Mouse (Mus musculus) liver, embryonic 11.5 days (tissue): ENCODE data around the gene Mettl8. TPM values are rescaled to one million over a fixed set of nuclear protein-coding genes. Genes with fewer than 3 reads are reported as not detected.

Experiments used
- ATAC-seq: fragments of 200-750 bp; cut with Nextera tagmentation; replicated peaks from 2 replicates; pipeline ENCODE4 v1.8.0; 2017; ENCODE audit warnings: moderate number of reproducible peaks, mild to moderate bottlenecking, moderate TSS enrichment, moderate library complexity; ENCODE audit not compliant: low FRiP score
- DNase-seq: peaks from one replicate; pipeline ENCODE4 v3.0.0-alpha.2; 2017; ENCODE audit warnings: low spot score
- H3K27ac ChIP-seq: fragments of 300-500 bp; sonication (generic); 2 replicates; pipeline ENCODE4 v1.5.1; 2014; ENCODE audit warnings: mild to moderate bottlenecking, low read depth, low read length, control low read depth
- H3K27me3 ChIP-seq: fragments of 300-500 bp; sonication (generic); replicated peaks from 2 replicates; pipeline ENCODE4 v1.6.1; 2014; ENCODE audit warnings: low read length, mixed read lengths; ENCODE audit not compliant: control insufficient read depth, insufficient read depth
- H3K36me3 ChIP-seq: fragments of 300-500 bp; sonication (generic); 2 replicates; pipeline ENCODE4 v1.6.1; 2014; ENCODE audit warnings: mild to moderate bottlenecking, low read length, moderate library complexity, mixed read lengths; ENCODE audit not compliant: control insufficient read depth, insufficient read depth
- H3K4me1 ChIP-seq: fragments of 300-500 bp; sonication (generic); replicated peaks from 2 replicates; pipeline ENCODE4 v1.6.1; 2014; ENCODE audit warnings: low read length, mixed read lengths; ENCODE audit not compliant: control insufficient read depth, insufficient read depth
- H3K4me2 ChIP-seq: fragments of 300-500 bp; sonication (generic); 2 replicates; pipeline ENCODE4 v1.6.1; 2014; ENCODE audit warnings: mild to moderate bottlenecking, control low read depth, moderate library complexity
- H3K4me3 ChIP-seq: fragments of 300-500 bp; sonication (generic); 2 replicates; pipeline ENCODE4 v1.5.1; 2014; ENCODE audit warnings: low read depth, low read length, control low read depth
- H3K9ac ChIP-seq: fragments of 300-500 bp; sonication (generic); 2 replicates; pipeline ENCODE4 v1.6.1; 2014; ENCODE audit warnings: low read depth, low read length, control low read depth
- H3K9me3 ChIP-seq: fragments of 300-500 bp; sonication (generic); 2 replicates; pipeline ENCODE4 v1.6.1; 2016; ENCODE audit warnings: low read length, inconsistent platforms, mixed read lengths; ENCODE audit not compliant: control insufficient read depth
- WGBS: fragments of 180-500 bp; shearing (Covaris S2); extraction: QIAGEN DNeasy Blood & Tissue Kit; methylation state at CpG from one replicate; pipeline ENCODE4 v1.1.7; 2014; 5-methylcytosine and 5-hydroxymethylcytosine counted together
- polyA plus RNA-seq: library from polyadenylated mRNA; unstranded; fragments of >200 nt; fragmentation: Nextera tagmentation; extraction: Ambion mirVana; gene quantifications from 2 replicates; pipeline ENCODE4 v1.2.1, GENCODE M21; 2014

The Mettl8 gene
- 21.9 and 24.1 TPM in 2 replicates for polyA plus RNA-seq

DNA sequence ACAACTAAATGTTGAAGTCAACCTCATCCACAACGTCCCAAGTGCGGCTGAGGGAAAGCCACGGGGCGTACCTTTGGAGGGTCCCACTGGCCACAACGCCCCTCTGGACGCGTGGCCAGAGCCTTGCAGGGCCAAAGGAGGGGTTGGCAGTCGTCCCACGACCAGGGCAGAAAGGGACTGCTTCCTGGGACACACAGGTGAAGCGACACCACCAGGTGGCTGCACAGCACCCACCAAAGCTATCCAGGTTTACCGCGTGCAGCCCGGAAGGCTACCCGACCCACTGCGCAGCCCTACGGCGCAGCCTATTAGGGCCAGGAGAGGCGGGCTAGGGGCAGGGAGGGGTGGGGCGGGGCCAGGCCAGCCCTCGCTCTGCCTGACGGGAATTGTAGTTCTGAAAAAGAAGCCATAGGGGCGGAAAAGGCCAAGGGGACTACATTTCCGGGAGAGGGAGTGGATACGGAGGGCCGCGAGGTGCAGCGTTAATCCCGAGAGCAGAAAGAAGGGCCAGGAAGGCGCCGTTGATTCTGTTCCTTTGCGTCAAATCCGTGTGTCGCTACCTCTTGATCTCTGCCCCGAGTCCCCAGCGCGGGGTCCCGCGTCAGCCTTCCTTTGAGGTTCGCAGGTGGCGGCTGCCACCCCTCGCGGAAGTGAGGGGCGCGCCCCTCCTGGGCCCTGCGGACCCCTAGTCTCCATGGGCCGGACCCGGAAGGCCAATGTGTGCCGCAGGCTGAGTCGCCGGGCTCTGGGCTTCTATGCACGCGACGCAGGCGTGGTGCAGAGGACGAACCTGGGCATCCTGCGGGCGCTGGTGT, at the start of gene Mettl8, which contains the start of gene Dcaf17:
Mettl8 (minus strand) TSS at position 284 of the 815 bp plus-strand sequence.
Dcaf17 (plus strand) TSS at position 29 of the 815 bp plus-strand sequence.
- H3K36me3 ChIP-seq = peaks cover 2% of the 10 kb centered on the region; the same call in 1 of the 2 replicates
- ATAC-seq (peak; percentile 97), DNase-seq (peak; percentile 90)
- H3K9ac ChIP-seq = peak within 1 kb of the TSS; percentile 95
- no peaks in the 10 kb centered on the region for H3K9me3 ChIP-seq
- H3K4me1 ChIP-seq = peaks cover 5% of the 10 kb centered on the region; the same call in 1 of the 2 replicates
- WGBS = under 1% methylated on average over 56 of the region's 57 CpGs
- peak within 1 kb of the TSS; percentile 93 for H3K27ac ChIP-seq
- peak within 1 kb of the TSS; percentile 91 for H3K4me3 ChIP-seq
- no peaks in the 10 kb centered on the region for H3K27me3 ChIP-seq
- H3K4me2 ChIP-seq = peak within 1 kb of the TSS; percentile 86

DNA sequence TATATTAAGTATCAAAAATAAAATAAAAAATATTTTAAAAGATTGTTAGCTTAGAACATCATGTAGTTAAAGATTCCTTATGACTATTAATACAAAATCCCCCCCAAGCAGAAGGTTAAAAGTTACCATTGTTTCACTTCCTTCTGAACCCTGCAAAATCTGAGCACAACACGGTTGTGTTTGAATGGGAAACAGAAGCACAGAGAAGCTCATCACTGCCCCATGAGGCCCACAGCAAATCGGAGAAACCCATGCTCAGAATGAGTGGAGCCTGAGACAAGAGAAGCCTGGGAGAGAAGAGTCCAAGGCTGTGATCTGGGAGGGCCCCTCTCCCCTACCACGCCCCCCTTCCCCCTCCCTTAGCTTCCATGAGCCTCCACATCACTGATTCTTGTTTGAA, 49.3 kb upstream of the Mettl8 start:
- H3K27me3 ChIP-seq = no peaks in the 10 kb centered on the region
- no peaks in the 10 kb centered on the region for H3K4me1 ChIP-seq
- no peaks in the 10 kb centered on the region for H3K9me3 ChIP-seq
- ATAC-seq (no peak), DNase-seq (no peak)
- 59% methylated on average over 3 of the region's 3 CpGs for WGBS
- H3K36me3 ChIP-seq = no peaks in the 10 kb centered on the region
- no peak overlapping the region for H3K4me2 ChIP-seq
- H3K4me3 ChIP-seq = no peak overlapping the region
- no peak overlapping the region for H3K9ac ChIP-seq
- H3K27ac ChIP-seq = no peak overlapping the region

DNA sequence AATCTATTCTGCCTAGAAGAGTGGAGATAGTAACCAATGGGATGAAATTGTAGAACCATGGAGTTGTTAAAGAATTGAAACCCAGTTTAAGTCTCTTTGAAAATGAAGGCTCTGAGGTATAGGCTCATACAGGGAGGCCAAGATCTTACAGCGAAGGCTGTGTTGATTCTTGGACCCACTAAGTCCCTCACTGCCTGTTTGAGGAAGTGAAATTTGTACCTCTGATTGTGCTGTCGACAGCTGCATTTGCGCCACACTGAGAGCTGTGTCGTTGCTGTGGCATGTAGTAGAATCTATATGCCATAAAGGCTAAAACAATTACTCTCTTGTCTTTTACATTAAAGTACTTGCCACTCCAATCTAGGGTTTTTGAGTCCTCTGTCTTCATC, 47.9 kb upstream of the Mettl8 start:
- H3K27ac ChIP-seq = no peak overlapping the region
- no peak for ATAC-seq
- no peak overlapping the region for H3K4me2 ChIP-seq
- no peak for DNase-seq
- H3K9me3 ChIP-seq = no peaks in the 10 kb centered on the region
- no peaks in the 10 kb centered on the region for H3K27me3 ChIP-seq
- H3K4me3 ChIP-seq = no peak overlapping the region
- WGBS = 63% methylated on average over 4 of the region's 4 CpGs
- H3K4me1 ChIP-seq = no peaks in the 10 kb centered on the region
- no peaks in the 10 kb centered on the region for H3K36me3 ChIP-seq
- no peak overlapping the region for H3K9ac ChIP-seq

DNA sequence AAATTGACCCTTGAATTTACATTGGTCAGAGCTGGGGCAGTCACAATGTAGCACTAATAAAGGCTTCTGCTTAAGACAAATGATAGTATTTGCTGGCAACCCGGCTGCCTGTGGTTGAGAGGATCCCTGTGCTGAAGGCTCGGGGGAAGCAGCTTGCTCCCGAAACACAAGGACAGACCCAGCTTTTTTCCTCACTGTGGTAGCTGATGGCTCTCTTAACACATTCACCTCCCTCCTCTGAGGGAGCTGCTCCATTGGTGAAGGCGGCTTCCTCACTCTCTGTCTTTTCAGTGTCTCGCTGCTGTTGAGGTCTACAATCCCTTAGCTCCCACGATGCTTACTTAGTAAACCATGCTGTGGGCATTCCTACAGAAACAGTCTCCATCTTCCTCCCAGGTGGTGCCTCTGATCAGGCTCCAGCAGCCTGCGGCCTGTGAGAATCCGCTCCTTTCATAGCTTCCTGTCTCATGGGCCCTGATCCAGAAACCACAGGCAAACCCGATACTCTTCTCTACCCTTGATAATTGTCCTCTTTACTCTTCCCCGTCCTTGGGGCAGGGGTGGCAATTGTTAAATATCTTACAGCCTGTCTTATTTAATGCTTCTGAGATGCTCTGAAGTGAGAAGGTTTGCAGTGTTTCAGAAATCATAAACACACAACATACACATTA, 47.4 kb upstream of the Mettl8 start:
- Histone ChIP-seq H3K4me1 (no peaks in the 10 kb centered on the region), H3K9ac (no peak overlapping the region), H3K27me3 (no peaks in the 10 kb centered on the region), H3K36me3 (no peaks in the 10 kb centered on the region), H3K4me3 (no peak overlapping the region), H3K4me2 (no peak overlapping the region), H3K27ac (no peak overlapping the region), H3K9me3 (no peaks in the 10 kb centered on the region)
- ATAC-seq = no peak
- 83% methylated on average over 10 of the region's 10 CpGs for WGBS
- DNase-seq = no peak

DNA sequence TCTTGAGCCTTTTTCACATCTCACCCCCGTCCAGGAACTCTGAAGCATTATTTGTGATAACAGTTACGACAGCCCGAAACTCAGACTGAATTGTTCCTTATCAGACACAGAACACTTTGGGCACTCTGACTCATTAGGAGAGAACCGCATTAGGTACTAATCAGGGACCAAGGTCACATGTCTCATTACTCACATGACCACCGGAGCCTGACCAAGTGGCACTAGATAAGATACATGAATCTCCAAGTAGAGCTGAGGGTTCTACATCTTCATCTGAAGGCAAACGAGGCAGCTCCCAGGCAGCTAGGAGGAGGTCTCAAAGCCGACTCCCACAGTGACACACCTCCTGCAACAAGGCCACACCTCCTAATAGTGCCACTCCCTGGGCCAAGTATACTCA, 40.8 kb upstream of the Mettl8 start:
- DNase-seq = no peak
- H3K9ac ChIP-seq = no peak overlapping the region

DNA sequence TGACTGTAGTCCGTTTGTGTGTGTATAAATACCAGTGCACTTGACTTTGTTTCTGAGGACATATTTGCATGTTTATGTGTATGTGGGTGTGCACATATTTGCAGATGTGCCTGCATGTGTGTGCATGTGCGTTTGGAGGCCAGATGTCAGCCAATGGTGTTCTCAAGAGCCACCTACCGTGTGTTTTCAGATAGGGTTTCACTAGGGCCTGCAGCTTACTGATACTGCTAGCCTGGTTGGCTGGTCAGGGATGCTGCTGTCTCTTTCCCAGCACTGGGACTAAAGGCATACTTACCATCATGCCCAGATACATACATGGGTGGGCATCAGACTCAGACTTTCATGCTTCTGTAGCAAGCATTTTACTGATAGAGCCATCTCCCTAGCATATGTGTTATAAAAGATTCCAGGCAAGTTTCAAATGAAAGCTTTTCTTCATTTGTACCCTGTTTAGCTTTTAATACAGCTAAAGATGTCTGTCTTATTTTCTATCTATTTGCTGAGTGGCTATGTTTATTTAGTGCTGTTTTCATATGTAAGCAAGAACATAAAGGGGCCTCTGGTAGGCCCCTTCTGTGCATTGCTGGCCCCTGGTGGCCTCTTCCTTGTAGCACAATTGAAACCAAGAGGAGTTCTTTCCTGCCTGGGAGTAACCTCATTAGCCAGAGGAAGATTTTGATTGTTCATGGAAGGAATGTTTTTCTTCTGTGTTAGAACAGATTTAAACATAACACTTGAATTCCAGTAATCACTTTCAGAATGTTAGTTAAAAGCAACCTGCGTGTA, 35.5 kb upstream of the Mettl8 start:
- no peaks in the 10 kb centered on the region for H3K9me3 ChIP-seq
- no peak for DNase-seq
- no peak overlapping the region for H3K4me2 ChIP-seq
- ATAC-seq = peak; percentile 94
- H3K27ac ChIP-seq = no peak overlapping the region
- H3K4me1 ChIP-seq = no peaks in the 10 kb centered on the region
- WGBS = 75% methylated on average over 4 of the region's 4 CpGs
- no peak overlapping the region for H3K4me3 ChIP-seq
- no peak overlapping the region for H3K9ac ChIP-seq
- no peaks in the 10 kb centered on the region for H3K27me3 ChIP-seq
- H3K36me3 ChIP-seq = peaks cover 14% of the 10 kb centered on the region; the same call in 1 of the 2 replicates

More for the DNA sequence above, 40.8 kb upstream of the Mettl8 start:
- Histone ChIP-seq H3K4me3 (no peak overlapping the region), H3K27ac (no peak overlapping the region), H3K4me2 (no peak overlapping the region), H3K4me1 (no peaks in the 10 kb centered on the region), H3K27me3 (no peaks in the 10 kb centered on the region), H3K9me3 (no peaks in the 10 kb centered on the region), H3K36me3 (peaks cover 10% of the 10 kb centered on the region; the same call in 1 of the 2 replicates)
- ATAC-seq = peak; percentile 83
- WGBS = 23% methylated on average over 7 of the region's 7 CpGs

DNA sequence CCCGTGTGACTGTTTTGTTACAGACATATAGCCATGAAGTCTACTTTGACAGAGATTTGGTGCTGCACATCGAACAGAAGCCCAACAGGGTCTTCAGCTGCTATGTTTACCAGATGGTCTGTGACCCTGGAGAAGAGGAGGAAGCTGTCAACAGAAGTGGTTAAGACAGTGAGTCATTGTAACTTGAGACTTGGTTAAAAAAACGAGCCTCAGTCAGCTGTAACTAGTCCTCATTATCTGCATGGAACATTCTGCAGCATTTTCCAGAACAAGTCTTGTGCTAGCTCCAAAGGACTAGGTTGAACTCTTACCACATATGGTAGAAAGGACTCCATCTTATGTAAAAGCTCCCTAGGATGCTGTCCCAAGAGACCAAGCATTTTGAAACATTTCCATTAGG, 34.4 kb upstream of the Mettl8 start:
- peaks cover 14% of the 10 kb centered on the region; the same call in 1 of the 2 replicates for H3K36me3 ChIP-seq
- H3K4me3 ChIP-seq = no peak overlapping the region
- H3K27ac ChIP-seq = no peak overlapping the region
- H3K27me3 ChIP-seq = no peaks in the 10 kb centered on the region
- H3K4me2 ChIP-seq = no peak overlapping the region
- H3K4me1 ChIP-seq = no peaks in the 10 kb centered on the region
- H3K9ac ChIP-seq = no peak overlapping the region
- WGBS = 70% methylated on average over 3 of the region's 3 CpGs
- H3K9me3 ChIP-seq = no peaks in the 10 kb centered on the region
- ATAC-seq (no peak), DNase-seq (no peak)

DNA sequence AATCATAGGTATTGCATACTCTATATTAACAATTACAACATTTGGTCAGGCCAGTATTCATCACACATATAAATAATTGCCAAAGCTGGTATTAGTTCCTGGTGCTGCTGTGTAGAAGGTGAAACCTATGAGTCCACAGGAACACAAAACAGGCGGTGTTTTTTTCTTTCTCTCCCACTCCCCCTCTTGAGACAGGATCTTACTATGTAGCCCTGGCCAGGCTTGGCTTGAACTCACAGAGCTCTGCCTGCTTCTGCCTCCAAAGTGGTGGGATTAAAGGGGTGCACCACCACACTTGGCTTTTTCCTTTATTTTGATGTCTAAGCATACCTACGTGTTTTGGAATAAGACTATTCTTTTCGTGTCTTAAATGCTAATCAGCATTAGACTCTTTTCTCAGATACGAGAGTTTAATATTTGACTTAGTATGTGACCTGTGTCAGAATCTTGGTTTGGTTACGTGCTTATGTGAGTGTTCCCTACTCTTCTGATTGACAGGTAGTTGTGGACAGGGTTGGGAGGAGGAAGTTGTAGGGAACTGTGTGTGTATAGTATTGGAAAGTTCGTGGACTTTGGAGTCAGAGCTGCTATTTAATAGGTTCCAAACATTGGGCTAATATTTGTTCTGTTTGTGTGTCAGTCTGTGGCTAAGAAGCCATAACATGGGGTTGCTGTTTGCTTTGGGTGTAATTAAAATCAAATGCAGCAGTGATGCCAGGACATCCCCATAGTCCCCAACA, 28.2 kb upstream of the Mettl8 start:
- H3K4me1 ChIP-seq = no peaks in the 10 kb centered on the region
- DNase-seq (no peak), ATAC-seq (0 out of 2 replicates have a peak, but pooled peaks have one; percentile 51)
- no peaks in the 10 kb centered on the region for H3K9me3 ChIP-seq
- no peak overlapping the region for H3K9ac ChIP-seq
- H3K4me3 ChIP-seq = no peak overlapping the region
- WGBS = 83% methylated on average over 6 of the region's 6 CpGs
- H3K27me3 ChIP-seq = no peaks in the 10 kb centered on the region
- H3K4me2 ChIP-seq = no peak overlapping the region
- no peak overlapping the region for H3K27ac ChIP-seq
- H3K36me3 ChIP-seq = no peaks in the 10 kb centered on the region; the same call in 1 of the 2 replicates
